Mouse (Mus musculus) MEL (cell line): ENCODE measurements at regions not wholly inside any gene's neighbourhood (a gene's known extent, or its start where the extent isn't known, plus 50 kb on each side); places are given as distances from the start of the nearest gene placed in this dataset.

Experiments used
- DNase-seq: peaks from one replicate; pipeline ENCODE4 v3.0.0; 2011; ENCODE audit warnings: low read depth, low spot score
- H3K27ac ChIP-seq: 2 replicates; pipeline ENCODE4 v1.5.1; 2012; ENCODE audit warnings: low read depth, mild to moderate bottlenecking, control low read depth, low read length, moderate library complexity; ENCODE audit not compliant: control insufficient read depth
- H3K27me3 ChIP-seq, 2 experiments: fragments of 150-350 bp in 1 of 2; sonication (generic) in 1 of 2; 2 replicates each; pipeline ENCODE4 v1.6.1; 2012; ENCODE audit warnings: low read length in 2 of 2, mild to moderate bottlenecking in 2 of 2, improper control_type of control experiment in 1 of 2, moderate library complexity in 1 of 2; ENCODE audit not compliant: insufficient read depth in 2 of 2, control insufficient read depth in 1 of 2
- H3K36me3 ChIP-seq, 2 experiments: 2 replicates each; pipeline ENCODE4 v1.6.1; 2012 to 2014; ENCODE audit warnings: low read length in 2 of 2, improper control_type of control experiment in 1 of 2, inconsistent platforms in 1 of 2, mild to moderate bottlenecking in 1 of 2; ENCODE audit not compliant: insufficient read depth in 2 of 2, control insufficient read depth in 1 of 2
- H3K4me1 ChIP-seq, 2 experiments: fragments of 150-350 bp in 1 of 2; sonication (generic) in 1 of 2; 2 replicates each; pipeline ENCODE4 v1.6.1; 2012; ENCODE audit warnings: low read length in 2 of 2, improper control_type of control experiment in 1 of 2, mild to moderate bottlenecking in 1 of 2; ENCODE audit not compliant: insufficient read depth in 2 of 2, control insufficient read depth in 1 of 2
- H3K4me3 ChIP-seq, 2 experiments: fragments of 150-350 bp in 1 of 2; sonication (generic) in 1 of 2; 2 replicates each; pipeline ENCODE4 v1.5.1; 2012; ENCODE audit warnings: low read depth in 2 of 2, low read length in 2 of 2, mild to moderate bottlenecking in 2 of 2, moderate library complexity in 2 of 2, control low read depth in 1 of 2, improper control_type of control experiment in 1 of 2; ENCODE audit not compliant: control insufficient read depth in 1 of 2, insufficient read depth in 1 of 2
- H3K79me2 ChIP-seq: 2 replicates; pipeline ENCODE4 v1.6.1; 2012; ENCODE audit warnings: mild to moderate bottlenecking, low read length, moderate library complexity; ENCODE audit not compliant: control insufficient read depth, poor library complexity, insufficient read depth
- H3K9ac ChIP-seq: 2 replicates; pipeline ENCODE4 v1.6.1; 2012; ENCODE audit warnings: low read depth, mild to moderate bottlenecking, control low read depth, low read length, moderate library complexity; ENCODE audit not compliant: control insufficient read depth, poor library complexity, severe bottlenecking
- H3K9me3 ChIP-seq: fragments of 150-350 bp; sonication (generic); replicated peaks from 2 replicates; pipeline ENCODE4 v1.6.1; 2012; ENCODE audit warnings: mild to moderate bottlenecking, low read length, improper control_type of control experiment, moderate library complexity; ENCODE audit not compliant: insufficient read depth
- CHD1 ChIP-seq: IDR thresholded peaks from 2 replicates; pipeline ENCODE4 v1.6.1; 2012; ENCODE audit warnings: low read depth, mild to moderate bottlenecking, inconsistent platforms, low read length, improper control_type of control experiment
- CHD2 ChIP-seq: IDR thresholded peaks from 2 replicates; pipeline ENCODE4 v1.6.1; 2011; ENCODE audit warnings: low read length, improper control_type of control experiment
- EP300 ChIP-seq, 2 experiments: IDR thresholded peaks; 2 replicates each; pipeline ENCODE4 v1.6.1; 2011; ENCODE audit warnings: improper control_type of control experiment in 2 of 2, low read length in 2 of 2, low read depth in 1 of 2, mild to moderate bottlenecking in 1 of 2
- ETS1 ChIP-seq: IDR thresholded peaks from 2 replicates; pipeline ENCODE4 v1.6.1; 2012; ENCODE audit warnings: low read depth, mild to moderate bottlenecking, inconsistent platforms, low read length, improper control_type of control experiment, moderate library complexity
- HCFC1 ChIP-seq: IDR thresholded peaks from 2 replicates; pipeline ENCODE4 v1.6.1; 2012; ENCODE audit warnings: low read depth, mild to moderate bottlenecking, inconsistent platforms, low read length, improper control_type of control experiment, moderate library complexity
- MAFK ChIP-seq: IDR thresholded peaks from 2 replicates; pipeline ENCODE4 v1.6.1; 2011; ENCODE audit warnings: low read depth, mild to moderate bottlenecking, low read length, improper control_type of control experiment, borderline replicate concordance
- MXI1 ChIP-seq: IDR thresholded peaks from 2 replicates; pipeline ENCODE4 v1.6.1; 2011; ENCODE audit warnings: mild to moderate bottlenecking, low read depth, low read length, improper control_type of control experiment
- MYC ChIP-seq: IDR thresholded peaks from 2 replicates; pipeline ENCODE4 v1.6.1; 2011; ENCODE audit warnings: low read depth, mild to moderate bottlenecking, low read length, improper control_type of control experiment, moderate library complexity
- NELFE ChIP-seq: IDR thresholded peaks from 2 replicates; pipeline ENCODE4 v1.6.1; 2011; ENCODE audit warnings: low read depth, low read length, improper control_type of control experiment
- POLR2AphosphoS2 ChIP-seq: IDR thresholded peaks from 2 replicates; pipeline ENCODE4 v1.6.1; 2011; ENCODE audit warnings: low read length, improper control_type of control experiment
- RCOR1 ChIP-seq: IDR thresholded peaks from 2 replicates; pipeline ENCODE4 v1.6.1; 2012; ENCODE audit warnings: low read depth, mild to moderate bottlenecking, inconsistent platforms, low read length, improper control_type of control experiment
- SIN3A ChIP-seq: IDR thresholded peaks from 2 replicates; pipeline ENCODE4 v1.6.1; 2012; ENCODE audit warnings: low read length, improper control_type of control experiment, inconsistent platforms
- SMC3 ChIP-seq: IDR thresholded peaks from 2 replicates; pipeline ENCODE4 v1.6.1; 2011; ENCODE audit warnings: low read depth, low read length, improper control_type of control experiment
- TCF12 ChIP-seq: IDR thresholded peaks from 2 replicates; pipeline ENCODE4 v1.6.1; 2014; ENCODE audit warnings: low read depth, mild to moderate bottlenecking, inconsistent platforms, low read length, improper control_type of control experiment, moderate library complexity
- USF2 ChIP-seq, 2 experiments: IDR thresholded peaks; 2 replicates each; pipeline ENCODE4 v1.6.1; 2011 to 2012; ENCODE audit warnings: improper control_type of control experiment in 2 of 2, low read length in 2 of 2, borderline replicate concordance in 1 of 2, inconsistent platforms in 1 of 2, low read depth in 1 of 2, mild to moderate bottlenecking in 1 of 2; ENCODE audit not compliant: insufficient read depth in 1 of 2
- ZC3H11A ChIP-seq: IDR thresholded peaks from 2 replicates; pipeline ENCODE4 v1.6.1; 2012; ENCODE audit warnings: low read depth, mild to moderate bottlenecking, inconsistent platforms, low read length, improper control_type of control experiment

- H3K27me3 ChIP-seq, result no peaks in the 10 kb centered on the region
- no peaks in the 10 kb centered on the region for H3K9me3 ChIP-seq
- TF ChIP-seq POLR2AphosphoS2, result no peak
- TF ChIP-seq ETS1, result no peak
- no peak for TF ChIP-seq ZC3H11A
- TF ChIP-seq CHD1, result no peak
- no peak for TF ChIP-seq MAFK
- TF ChIP-seq NELFE, result no peak
- TF ChIP-seq MYC, result no peak
- TF ChIP-seq EP300 (IDR thresholded peaks at IDR 0.05; ENCODE audit: low read depth in 1 of 2, low read length in 2 of 2), result no peak
- TF ChIP-seq USF2 (IDR thresholded peaks at IDR 0.05; ENCODE audit: borderline replicate concordance in 1 of 2, insufficient read depth in 1 of 2, low read depth in 1 of 2, low read length in 2 of 2), result no peak
- TF ChIP-seq SMC3, result no peak
- no peak for TF ChIP-seq RCOR1
- no peak for TF ChIP-seq CHD2
- no peak for TF ChIP-seq HCFC1
- TF ChIP-seq MXI1, result no peak
- no peak for TF ChIP-seq SIN3A
- TF ChIP-seq TCF12, result no peak
- H3K27ac ChIP-seq, result no peak overlapping the region
- no peak for DNase-seq
- no peak overlapping the region for H3K9ac ChIP-seq
- H3K4me1 ChIP-seq, result no peaks in the 10 kb centered on the region
- H3K4me3 ChIP-seq, result no peak overlapping the region
- no peaks in the 10 kb centered on the region for H3K79me2 ChIP-seq
- H3K36me3 ChIP-seq, result no peaks in the 10 kb centered on the region
Measured at GRCm38 (mm10) chr13:113713844-113714243, 50.4 kb upstream of the Hspb3 start.
